Mouse (Mus musculus): ENCODE measurements at regions not wholly inside any gene's neighbourhood (a gene's known extent, or its start where the extent isn't known, plus 50 kb on each side); places are given as distances from the start of the nearest gene placed in this dataset.

DNA sequence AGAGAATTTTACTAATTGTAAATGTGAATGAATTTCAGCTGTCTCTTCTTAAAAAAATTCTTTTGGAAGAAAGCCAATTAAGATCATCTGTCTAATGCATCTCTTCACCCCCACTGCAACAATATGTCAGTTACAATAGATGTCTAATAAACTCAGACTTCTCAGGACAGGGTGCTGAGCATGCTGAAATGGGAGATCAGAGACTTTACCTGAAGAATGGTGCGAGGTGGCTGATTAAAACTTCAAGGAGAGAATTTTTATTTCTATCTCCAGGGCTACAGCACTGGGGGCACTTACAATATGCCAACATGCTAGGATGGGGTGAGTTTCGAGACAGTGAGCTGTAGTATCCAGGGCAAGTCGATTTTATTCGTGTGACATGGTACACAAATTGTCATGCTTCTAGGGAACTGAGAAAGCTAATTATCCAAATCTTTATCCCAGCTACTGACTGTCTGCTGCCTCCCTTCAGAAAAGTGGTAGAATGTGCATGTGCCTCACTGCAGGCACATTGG, 449.0 kb upstream of the Fam92a start:
- ATAC-seq = no peak

DNA sequence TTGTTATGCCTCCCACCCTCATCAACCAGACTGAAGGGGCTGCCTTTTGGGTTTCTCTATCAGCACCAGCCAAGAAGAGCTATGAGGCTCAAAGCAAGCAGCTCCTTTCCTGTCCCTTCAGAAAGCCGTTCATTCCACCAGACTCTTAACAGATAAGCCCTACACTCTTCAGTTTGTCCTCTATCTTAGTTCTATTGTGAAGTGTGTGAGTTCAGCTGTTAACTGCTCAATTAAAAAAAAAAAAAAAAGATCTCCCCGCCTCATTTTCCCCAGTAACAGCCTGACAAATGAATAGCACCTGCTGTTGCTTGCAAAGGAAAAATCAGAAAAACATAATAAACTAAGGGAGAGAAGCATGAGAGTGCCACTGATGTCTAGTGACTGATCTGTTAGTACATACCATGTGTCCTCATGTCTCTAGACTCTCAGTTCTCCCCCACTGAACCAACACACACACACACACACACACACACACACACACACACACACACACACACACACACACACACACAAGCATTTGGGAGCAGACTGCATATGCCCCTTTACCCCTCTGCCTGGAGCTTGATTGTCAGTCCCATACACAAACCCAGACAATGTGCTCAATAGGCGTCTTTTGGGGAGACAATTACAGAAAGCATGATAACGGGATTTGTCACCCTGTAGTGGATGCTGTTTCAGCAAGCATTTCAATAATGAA, 448.4 kb upstream of the Fam92a start:
- no peak for ATAC-seq

- ATAC-seq = no peak
These were observed 444.9 kb upstream of the Fam92a start for GRCm38 (mm10) chr4:12616665-12617064.

- ATAC-seq = no peak
These were observed 439.7 kb upstream of the Fam92a start for GRCm38 (mm10) chr4:12611511-12611910.

GRCm38 (mm10) chr4:12601165-12601919, 429.5 kb upstream of the Fam92a start:
- no peak for ATAC-seq

DNA sequence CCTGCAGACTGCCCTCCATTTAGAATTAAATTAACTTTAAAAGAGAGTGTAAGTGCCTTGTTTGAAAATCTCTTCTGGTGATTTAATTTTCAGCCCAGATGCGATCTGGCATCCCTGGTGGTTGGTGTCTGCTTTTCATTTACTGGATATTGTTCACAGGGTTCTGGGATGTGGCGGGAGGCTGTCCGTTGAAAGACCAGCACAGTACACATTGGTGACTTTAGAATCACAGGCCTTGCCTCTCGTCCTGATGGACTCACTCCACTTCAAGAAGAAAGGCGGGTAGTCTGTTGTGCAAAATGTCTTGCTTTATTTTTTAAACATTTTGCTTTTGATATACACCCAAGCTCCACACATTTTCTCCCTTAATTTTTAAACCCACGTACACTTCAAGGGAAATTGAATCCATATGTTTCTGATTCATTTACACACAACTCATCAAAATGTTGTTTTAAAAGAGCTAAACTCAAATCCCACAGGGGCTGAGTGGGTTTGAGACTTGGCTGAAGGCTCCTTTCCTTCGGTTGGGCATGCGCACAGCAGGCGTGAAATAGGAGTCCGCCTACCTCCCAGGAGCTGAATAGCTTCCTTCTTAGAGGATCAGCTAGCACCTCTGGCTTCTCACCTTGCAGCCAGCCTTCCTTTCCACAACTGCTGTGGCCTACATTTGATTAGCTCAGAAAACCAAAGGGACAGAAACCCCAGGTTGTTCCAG, 424.1 kb upstream of the Fam92a start:
- no peak for ATAC-seq

GRCm38 (mm10) chr4:12592973-12593372, 421.2 kb upstream of the Fam92a start:
- no peak for ATAC-seq

DNA sequence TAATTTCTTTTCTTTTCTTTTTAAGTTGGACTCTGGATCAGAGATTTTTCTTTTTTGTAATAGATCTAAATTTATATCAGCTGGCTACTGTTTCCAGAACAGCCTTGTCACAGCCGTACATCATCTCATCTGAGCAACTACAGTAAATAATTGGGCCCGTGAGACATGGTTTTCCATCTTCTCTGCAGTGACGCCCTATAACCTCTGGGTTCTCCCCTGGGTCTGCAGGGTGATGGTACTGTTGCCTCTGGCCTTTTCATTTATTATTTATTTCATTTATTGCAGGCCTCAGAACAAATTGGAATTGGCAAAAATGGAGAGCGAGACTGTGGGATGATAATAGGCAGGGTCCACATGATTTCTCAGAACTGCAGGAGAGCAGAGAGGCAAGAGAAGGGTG, 406.3 kb upstream of the Fam92a start:
- no peak for ATAC-seq

GRCm38 (mm10) chr4:12571881-12572280, 400.1 kb upstream of the Fam92a start:
- ATAC-seq = no peak

DNA sequence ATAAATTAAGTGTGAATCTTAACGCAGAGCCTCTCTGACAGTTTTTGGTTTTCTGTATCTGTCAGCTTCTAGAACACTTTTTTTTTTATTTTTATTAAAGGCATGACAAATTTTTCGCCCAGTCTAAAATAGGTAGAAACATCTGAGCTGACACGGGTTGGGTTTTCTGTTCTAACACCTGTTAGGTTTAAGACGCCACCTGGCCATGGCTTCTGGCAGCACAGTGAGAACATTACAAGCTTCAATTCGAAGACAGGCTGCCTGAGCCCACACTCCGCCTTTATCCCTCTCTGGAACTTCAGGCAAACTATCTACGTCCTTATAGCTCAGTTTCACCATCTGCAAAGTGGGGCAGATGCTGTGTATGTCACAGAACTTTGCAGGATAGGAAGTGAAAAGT, 398.9 kb upstream of the Fam92a start:
- ATAC-seq = no peak

GRCm38 (mm10) chr4:12567643-12568042, 395.8 kb upstream of the Fam92a start:
- ATAC-seq = no peak

GRCm38 (mm10) chr4:12563016-12563415, 391.2 kb upstream of the Fam92a start:
- ATAC-seq = no peak

DNA sequence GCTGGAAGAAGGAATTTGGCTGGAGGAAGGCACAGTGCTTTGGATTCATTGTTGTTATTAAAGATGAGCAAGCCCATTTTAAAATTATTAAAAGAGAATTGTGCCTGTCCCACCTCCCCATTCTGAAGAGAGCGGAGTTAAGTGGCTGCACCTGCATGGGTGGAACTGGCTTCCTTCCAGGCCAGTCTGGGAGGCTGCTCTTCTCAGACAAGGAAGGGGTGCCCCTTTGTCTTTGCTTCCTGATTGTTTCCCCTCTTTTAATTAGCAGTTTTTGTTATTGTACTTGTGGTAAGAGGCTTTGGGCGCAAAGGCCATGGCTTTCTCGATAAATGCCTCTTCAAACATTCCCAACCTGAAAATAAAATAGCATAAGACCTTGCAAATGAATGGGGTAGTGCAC, 388.7 kb upstream of the Fam92a start:
- ATAC-seq = no peak

- no peak for ATAC-seq
These were observed 388.2 kb upstream of the Fam92a start for GRCm38 (mm10) chr4:12560015-12560414.

GRCm38 (mm10) chr4:12557105-12557504, 385.3 kb upstream of the Fam92a start:
- ATAC-seq = no peak

- no peak for ATAC-seq
These were observed 377.4 kb upstream of the Fam92a start for GRCm38 (mm10) chr4:12549265-12549664.

DNA sequence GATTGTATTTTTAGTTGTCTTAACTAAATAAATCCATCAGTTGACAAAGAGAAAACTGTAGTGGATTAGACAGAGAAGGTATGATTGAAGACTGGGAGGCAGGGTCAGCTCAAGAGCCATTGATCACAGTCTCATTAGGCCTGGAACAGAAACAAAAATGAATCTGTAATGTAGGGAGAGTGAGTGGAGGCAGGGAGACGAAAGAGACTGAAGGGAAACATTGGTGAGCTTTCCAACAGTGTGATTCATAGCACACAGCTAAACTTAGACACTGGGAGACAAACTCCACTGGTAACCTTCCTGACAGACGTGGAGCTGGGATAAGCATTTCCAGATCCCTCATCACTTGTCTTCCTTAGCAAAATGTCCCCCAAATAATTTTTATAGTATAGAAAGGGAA, 372.1 kb upstream of the Fam92a start:
- no peak for ATAC-seq

GRCm38 (mm10) chr4:12541508-12541907, 369.7 kb upstream of the Fam92a start:
- ATAC-seq = no peak

- no peak for ATAC-seq
These were observed 367.5 kb upstream of the Fam92a start for GRCm38 (mm10) chr4:12539184-12539791.

DNA sequence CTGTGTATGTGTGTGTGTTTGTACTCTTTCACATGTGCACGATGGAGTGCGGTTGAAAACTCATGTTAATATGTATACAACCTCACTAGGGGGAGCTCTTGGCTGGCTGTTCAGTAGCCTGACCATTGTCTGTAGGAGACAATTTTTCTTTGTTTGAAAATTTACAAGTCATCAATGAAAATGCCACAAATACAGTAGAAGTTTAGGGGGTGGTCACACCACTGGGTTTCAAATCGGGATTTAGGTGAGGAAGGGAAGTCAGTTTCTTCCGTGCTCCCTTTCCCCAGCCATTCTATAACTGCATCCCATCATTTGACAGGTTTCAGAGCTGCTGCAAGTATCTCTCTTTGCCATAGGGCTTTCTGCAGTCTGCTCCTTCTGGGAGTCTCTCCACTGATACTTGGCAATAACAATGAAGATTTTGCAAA, 366.9 kb upstream of the Fam92a start:
- no peak for ATAC-seq

GRCm38 (mm10) chr4:12538043-12538442, 366.2 kb upstream of the Fam92a start:
- no peak for ATAC-seq

GRCm38 (mm10) chr4:12534151-12534550, 362.3 kb upstream of the Fam92a start:
- no peak for ATAC-seq

- ATAC-seq = no peak
These were observed 361.1 kb upstream of the Fam92a start for GRCm38 (mm10) chr4:12532961-12533360.
